Mouse (Mus musculus) stomach, postnatal 0 days (tissue): ENCODE measurements around the gene Mtmr12. TPM values are rescaled to one million over a fixed set of nuclear protein-coding genes. Genes with fewer than 3 reads are reported as not detected.
"Not testable (repeated sequence)": the region's sequence is repeated elsewhere in the genome, so short reads cannot be mapped to it uniquely, and the experiment has no call there.

ENCODE experiments used
- ATAC-seq: fragments of 200-750 bp; cut with Nextera tagmentation; 2 replicates; pipeline ENCODE4 v1.8.0; 2017; ENCODE audit not compliant: low FRiP score, low TSS enrichment
- DNase-seq: peaks from one replicate; pipeline ENCODE4 v3.0.0-alpha.2; 2016; ENCODE audit warnings: low spot score
- H3K27ac ChIP-seq: fragments of 300-500 bp; sonication (generic); replicated peaks from 2 replicates; pipeline ENCODE4 v1.5.1; 2014; ENCODE audit warnings: mild to moderate bottlenecking, control low read depth
- H3K27me3 ChIP-seq: fragments of 300-500 bp; sonication (generic); 2 replicates; pipeline ENCODE4 v1.6.1; 2014; ENCODE audit warnings: low read length; ENCODE audit not compliant: control insufficient read depth, insufficient read depth
- H3K36me3 ChIP-seq: fragments of 300-500 bp; sonication (generic); 2 replicates; pipeline ENCODE4 v1.6.1; 2014; ENCODE audit warnings: low read length, mixed read lengths; ENCODE audit not compliant: control insufficient read depth, insufficient read depth
- H3K4me1 ChIP-seq: fragments of 300-500 bp; sonication (generic); replicated peaks from 2 replicates; pipeline ENCODE4 v1.6.1; 2014; ENCODE audit warnings: antibody characterized with exemption; ENCODE audit not compliant: control insufficient read depth, insufficient read depth
- H3K4me2 ChIP-seq: fragments of 300-500 bp; sonication (generic); replicated peaks from 2 replicates; pipeline ENCODE4 v1.6.1; 2014; ENCODE audit warnings: low read depth, mild to moderate bottlenecking, control low read depth, moderate library complexity
- H3K4me3 ChIP-seq: fragments of 300-500 bp; sonication (generic); 2 replicates; pipeline ENCODE4 v1.5.1; 2014; ENCODE audit warnings: low read depth, low read length, control low read depth
- H3K9ac ChIP-seq: fragments of 300-500 bp; sonication (generic); 2 replicates; pipeline ENCODE4 v1.6.1; 2014; ENCODE audit warnings: mild to moderate bottlenecking, low read length, control low read depth, mixed read lengths
- H3K9me3 ChIP-seq: fragments of 300-500 bp; sonication (generic); 2 replicates; pipeline ENCODE4 v1.6.1; 2016; ENCODE audit warnings: low read length; ENCODE audit not compliant: control insufficient read depth
- CTCF ChIP-seq: IDR thresholded peaks from 2 replicates; pipeline ENCODE4 v1.5.1; 2016; ENCODE audit warnings: antibody characterized with exemption, low read depth, mild to moderate bottlenecking, moderate library complexity
- EP300 ChIP-seq: optimal IDR thresholded peaks from 2 replicates; pipeline ENCODE3; 2016; ENCODE audit warnings: antibody characterized with exemption
- WGBS: fragments of 180-500 bp; shearing (Covaris S2); extraction: QIAGEN DNeasy Blood & Tissue Kit; methylation state at CpG from one replicate; pipeline ENCODE4 v1.1.7; 2014; 5-methylcytosine and 5-hydroxymethylcytosine counted together
- polyA plus RNA-seq: library from polyadenylated mRNA; unstranded; fragments of >200 nt; fragmentation: Nextera tagmentation; extraction: Ambion mirVana; gene quantifications from 2 replicates; pipeline ENCODE4 v1.2.1, GENCODE M21; 2015

Mtmr12 gene
- polyA plus RNA-seq, 1 experiment from 2014 or later = 6.8 TPM

GRCm38 (mm10) chr15:12211577-12211976, 6.7 kb downstream of the Mtmr12 start:
- H3K4me2 ChIP-seq = no peak overlapping the region
- no peaks in the 10 kb centered on the region for H3K27me3 ChIP-seq
- H3K9me3 ChIP-seq = no peaks in the 10 kb centered on the region
- no peak overlapping the region for H3K27ac ChIP-seq
- no peak overlapping the region for H3K9ac ChIP-seq
- no peaks in the 10 kb centered on the region for H3K36me3 ChIP-seq
- 78% methylated on average over 8 of the region's 8 CpGs for WGBS
- peaks cover 2% of the 10 kb centered on the region for H3K4me1 ChIP-seq
- DNase-seq (no peak), ATAC-seq (no peak)
- no peak for TF ChIP-seq EP300
- no peak for TF ChIP-seq CTCF
- H3K4me3 ChIP-seq = no peak overlapping the region

GRCm38 (mm10) chr15:12212266-12212665, 7.4 kb downstream of the Mtmr12 start:
- no peak overlapping the region for H3K27ac ChIP-seq
- DNase-seq (no peak), ATAC-seq (no peak)
- H3K9ac ChIP-seq = no peak overlapping the region
- no peaks in the 10 kb centered on the region for H3K36me3 ChIP-seq
- H3K27me3 ChIP-seq = no peaks in the 10 kb centered on the region
- WGBS = 65% methylated on average over 1 of the region's 1 CpGs
- H3K4me2 ChIP-seq = no peak overlapping the region
- H3K9me3 ChIP-seq = no peaks in the 10 kb centered on the region
- H3K4me1 ChIP-seq = no peaks in the 10 kb centered on the region; the same call in 1 of the 2 replicates
- no peak overlapping the region for H3K4me3 ChIP-seq
- TF ChIP-seq EP300 = no peak
- TF ChIP-seq CTCF = no peak

- 76% methylated on average over 14 of the region's 14 CpGs for WGBS
- TF ChIP-seq EP300 = no peak
- no peak for TF ChIP-seq CTCF
- H3K9ac ChIP-seq = no peak overlapping the region
Measured at GRCm38 (mm10) chr15:12214531-12215414, 9.9 kb downstream of the Mtmr12 start.

GRCm38 (mm10) chr15:12215415-12215718, 10.5 kb downstream of the Mtmr12 start:
- TF ChIP-seq CTCF (no peak), EP300 (no peak)
- no peak for ATAC-seq

More at GRCm38 (mm10) chr15:12214531-12215414, 9.9 kb downstream of the Mtmr12 start:
- Histone ChIP-seq H3K4me2 (no peak overlapping the region), H3K36me3 (no peaks in the 10 kb centered on the region), H3K4me1 (peaks cover 3% of the 10 kb centered on the region; the same call in 1 of the 2 replicates), H3K9me3 (no peaks in the 10 kb centered on the region), H3K4me3 (no peak overlapping the region), H3K27ac (no peak overlapping the region), H3K27me3 (no peaks in the 10 kb centered on the region)
- DNase-seq = no peak
- ATAC-seq = no peak

GRCm38 (mm10) chr15:12216119-12216518, 11.3 kb downstream of the Mtmr12 start:
- no peaks in the 10 kb centered on the region for H3K9me3 ChIP-seq
- ATAC-seq (no peak), DNase-seq (no peak)
- peaks cover 3% of the 10 kb centered on the region; the same call in 1 of the 2 replicates for H3K4me1 ChIP-seq
- H3K9ac ChIP-seq = no peak overlapping the region
- 92% methylated on average over 8 of the region's 8 CpGs for WGBS
- TF ChIP-seq CTCF = no peak
- no peak for TF ChIP-seq EP300
- no peaks in the 10 kb centered on the region for H3K27me3 ChIP-seq
- H3K4me3 ChIP-seq = no peak overlapping the region
- H3K36me3 ChIP-seq = no peaks in the 10 kb centered on the region
- H3K27ac ChIP-seq = no peak overlapping the region
- H3K4me2 ChIP-seq = no peak overlapping the region

More at GRCm38 (mm10) chr15:12215415-12215718, 10.5 kb downstream of the Mtmr12 start:
- no peak overlapping the region for H3K4me3 ChIP-seq
- H3K9me3 ChIP-seq = no peaks in the 10 kb centered on the region
- H3K36me3 ChIP-seq = no peaks in the 10 kb centered on the region
- H3K9ac ChIP-seq = no peak overlapping the region
- WGBS = 86% methylated on average over 5 of the region's 5 CpGs
- no peaks in the 10 kb centered on the region for H3K27me3 ChIP-seq
- H3K27ac ChIP-seq = no peak overlapping the region
- no peak for DNase-seq
- H3K4me1 ChIP-seq = peaks cover 3% of the 10 kb centered on the region; the same call in 1 of the 2 replicates
- H3K4me2 ChIP-seq = no peak overlapping the region

- H3K4me3 ChIP-seq = no peak overlapping the region
- ATAC-seq (no peak), DNase-seq (no peak)
- peaks cover 3% of the 10 kb centered on the region; the same call in 1 of the 2 replicates for H3K4me1 ChIP-seq
- no peaks in the 10 kb centered on the region for H3K27me3 ChIP-seq
- no peak overlapping the region for H3K4me2 ChIP-seq
- TF ChIP-seq EP300 (no peak), CTCF (no peak)
- H3K36me3 ChIP-seq = no peaks in the 10 kb centered on the region
- WGBS = 81% methylated on average over 13 of the region's 13 CpGs
- H3K9me3 ChIP-seq = no peaks in the 10 kb centered on the region
- no peak overlapping the region for H3K27ac ChIP-seq
- no peak overlapping the region for H3K9ac ChIP-seq
Measured at GRCm38 (mm10) chr15:12216798-12217197, 12.0 kb downstream of the Mtmr12 start.

- H3K4me3 ChIP-seq, H3K9ac ChIP-seq, H3K27ac ChIP-seq, H3K9me3 ChIP-seq, ATAC-seq, DNase-seq, H3K4me2 ChIP-seq, H3K36me3 ChIP-seq, H3K27me3 ChIP-seq, H3K4me1 ChIP-seq: not testable (repeated sequence)
- 86% methylated on average over 3 of the region's 3 CpGs for WGBS
Measured at GRCm38 (mm10) chr15:12217332-12217731, 12.5 kb downstream of the Mtmr12 start.
